Mouse (Mus musculus): ENCODE results near the gene Txnrd2.
A peak's percentile ranks its signal among the peaks of the same experiment; 100 is the strongest.

DNA sequence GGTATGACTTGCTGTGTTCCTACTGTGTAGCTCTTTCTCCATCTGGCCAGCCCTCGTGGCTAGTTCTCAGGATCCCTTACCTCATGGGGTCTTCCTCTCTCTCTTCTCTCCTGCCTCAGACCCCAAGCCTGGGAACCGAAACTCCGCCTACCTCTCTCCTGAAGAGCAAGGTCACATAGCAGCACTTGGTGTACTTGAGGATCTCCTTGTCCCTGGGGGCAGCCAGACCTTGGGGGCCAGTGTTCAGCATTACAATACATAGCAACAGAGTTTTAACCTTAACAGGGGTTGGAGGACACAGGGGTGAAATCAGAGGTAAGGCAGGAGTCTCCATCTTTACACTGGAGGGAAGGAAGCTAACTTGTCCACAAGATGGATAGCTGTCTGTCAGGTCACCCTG is 39.2 kb upstream of the Txnrd2 start:
- TF ChIP-seq CTCF (IDR thresholded peaks at IDR 0.05; ENCODE audit: low read depth, low read length) (no peak), EP300 (IDR thresholded peaks at IDR 0.05; ENCODE audit: insufficient read depth, low read depth, low read length) (peak; percentile 93)
